Mouse (Mus musculus) kidney, postnatal 4 days (tissue): Measurements from ENCODE around the gene Eif2s1.
"Not testable (repeated sequence)": the region's sequence is repeated elsewhere in the genome, so short reads cannot be mapped to it uniquely, and the experiment has no call there.

Experiments used
- DNase-seq, 2 experiments: peaks; one replicate each; pipeline ENCODE4 v3.0.0; 2021; ENCODE audit warnings: mixed read lengths in 2 of 2

The Eif2s1 gene

DNA sequence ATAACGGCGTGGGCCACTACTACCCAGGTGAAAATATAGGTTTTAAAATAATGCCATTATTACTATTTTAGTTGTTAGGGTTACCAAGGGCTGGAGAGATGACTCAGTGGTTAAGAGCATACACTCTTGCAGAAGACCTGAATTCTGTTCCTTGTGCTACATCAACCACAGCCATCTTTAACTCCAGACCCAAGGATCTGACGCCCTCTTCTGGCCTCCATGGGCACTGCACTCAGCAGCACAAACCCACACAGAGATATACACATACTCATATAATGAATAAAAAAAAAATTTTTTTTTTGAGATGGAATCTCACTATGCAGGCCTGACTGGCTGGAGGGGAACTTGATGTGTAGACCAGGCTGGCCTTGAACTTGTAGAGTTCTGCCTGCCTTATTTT is 54.7 kb downstream of the Eif2s1 start:
- DNase-seq: no peak

DNA sequence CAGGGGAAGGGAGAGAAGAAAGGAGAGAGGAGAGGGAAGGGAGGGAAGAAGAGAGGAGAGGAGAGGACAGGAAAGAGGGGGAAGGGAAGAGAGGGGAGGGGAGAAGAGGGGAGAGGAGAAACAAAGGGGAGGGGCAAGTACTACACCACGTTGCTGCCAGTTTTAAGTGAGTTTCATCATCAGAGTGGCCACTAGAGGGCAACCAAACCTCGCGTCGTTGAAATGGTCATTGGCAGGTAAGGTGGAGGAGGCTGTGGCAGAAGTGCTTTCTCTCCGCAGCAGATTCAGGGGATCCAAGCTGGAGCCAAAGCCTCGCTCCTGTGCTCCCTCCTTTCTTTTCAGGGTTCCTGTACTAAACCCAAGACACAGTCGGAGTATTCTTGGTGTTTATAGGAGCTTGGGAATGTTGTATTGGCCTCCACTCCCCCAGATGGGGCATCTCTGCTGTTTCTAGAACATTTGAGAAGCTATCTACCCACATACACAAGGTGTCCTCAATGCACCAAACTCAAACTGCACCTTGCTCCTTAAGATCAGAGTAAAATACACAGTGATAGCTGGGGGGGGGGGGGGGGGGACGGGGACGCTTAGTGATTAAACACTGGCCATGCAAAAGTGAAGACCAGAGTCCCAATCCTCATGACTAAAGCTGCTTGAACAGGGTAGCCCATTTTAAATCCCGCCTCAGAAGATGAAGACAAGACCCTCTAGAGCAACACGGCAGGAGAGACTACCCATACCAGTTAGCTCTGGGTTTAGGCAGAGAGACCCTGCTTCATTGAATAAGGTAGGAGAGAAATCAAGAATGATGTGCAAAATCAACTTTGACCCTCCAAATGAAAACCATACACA is 56.8 kb downstream of the Eif2s1 start:
- DNase-seq: peak; percentile 80 to 86

DNA sequence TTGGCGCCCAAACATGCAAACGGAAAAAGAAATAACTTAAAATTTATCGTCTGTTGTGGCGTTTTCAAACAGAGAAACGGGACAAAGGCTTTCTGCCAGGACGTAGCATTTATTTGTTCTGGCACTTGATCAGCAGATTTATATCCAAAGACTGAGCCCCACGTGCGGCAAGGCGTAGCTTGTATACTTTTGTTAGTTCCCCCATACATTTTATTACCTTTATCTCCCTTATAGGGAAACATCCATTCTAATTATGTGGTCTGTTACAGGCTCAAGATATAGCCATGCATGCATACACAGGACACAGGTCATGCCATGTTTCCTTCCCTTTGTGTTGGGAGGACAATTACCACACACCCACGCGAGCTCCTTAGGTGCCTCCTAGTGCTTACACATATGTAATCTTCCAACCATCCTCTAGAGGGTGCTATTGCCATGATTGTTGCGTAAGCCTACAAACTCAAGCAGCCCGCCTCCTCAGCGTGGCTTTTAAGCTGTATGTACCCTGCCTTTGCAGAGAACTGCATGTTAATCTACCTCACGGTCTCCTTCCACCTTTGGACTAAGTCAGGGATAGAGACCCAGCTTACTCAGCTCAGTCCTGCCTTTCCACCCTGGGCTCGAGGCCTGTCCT is 57.6 kb downstream of the Eif2s1 start:
- peak; percentile 54 to 76 for DNase-seq

DNA sequence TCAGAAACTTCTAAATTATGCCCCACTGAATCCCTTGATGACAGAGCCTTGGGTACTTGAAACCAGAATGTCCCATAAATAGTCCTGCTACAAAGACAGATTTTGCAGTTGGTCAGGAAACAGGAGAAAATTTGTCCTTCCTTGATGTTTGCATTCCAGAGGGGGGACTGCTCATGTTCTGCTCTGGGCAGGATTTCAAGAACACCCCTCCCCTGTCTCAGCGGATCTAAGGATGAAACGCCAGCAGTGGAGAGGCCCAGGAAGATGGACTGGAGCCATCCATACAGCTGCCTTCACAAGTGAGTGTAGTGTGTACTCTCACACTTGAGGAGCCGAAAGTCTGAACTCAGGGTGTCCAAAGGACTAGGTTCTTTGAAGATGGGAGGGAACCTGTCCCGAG is 59.8 kb downstream of the Eif2s1 start:
- no peak for DNase-seq

DNA sequence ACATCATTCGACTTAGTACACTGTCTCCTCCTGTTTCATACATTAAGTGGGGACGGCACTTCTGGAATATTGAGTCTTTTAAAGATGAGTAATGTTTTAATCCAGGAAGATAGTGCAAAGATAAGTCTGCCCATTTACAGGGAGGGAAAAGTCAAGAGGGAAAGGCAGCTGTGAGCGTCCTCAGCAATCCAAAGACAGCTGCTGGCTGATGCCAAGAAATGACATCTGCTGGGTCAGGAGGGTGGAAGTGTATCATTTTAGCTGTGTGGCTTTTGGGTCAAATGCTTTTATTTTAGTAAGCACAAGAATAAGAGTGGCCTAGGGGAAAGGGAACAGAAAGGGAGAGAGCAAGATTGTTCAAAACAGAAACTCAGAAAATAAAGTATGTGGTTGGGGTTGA is 60.4 kb downstream of the Eif2s1 start:
- no peak for DNase-seq

DNA sequence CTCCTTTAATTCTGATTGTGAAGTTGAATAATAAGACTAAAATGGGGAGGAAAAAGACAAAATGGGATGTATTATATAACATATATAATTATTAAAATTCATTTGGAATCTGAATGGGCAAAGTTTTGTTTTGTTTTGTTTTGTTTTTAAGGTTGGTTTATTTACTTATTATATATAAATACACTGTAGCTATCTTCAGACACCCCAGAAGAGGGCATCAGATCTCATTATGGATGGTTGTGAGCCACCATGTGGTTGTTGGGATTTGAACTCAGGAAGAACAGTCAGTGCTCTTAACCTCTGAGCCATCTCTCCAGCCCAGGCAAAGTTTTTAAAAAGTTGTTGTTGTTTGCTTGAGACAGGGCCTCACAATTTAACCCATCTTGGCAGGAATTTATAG is 61.4 kb downstream of the Eif2s1 start:
- not testable (repeated sequence) for DNase-seq

DNA sequence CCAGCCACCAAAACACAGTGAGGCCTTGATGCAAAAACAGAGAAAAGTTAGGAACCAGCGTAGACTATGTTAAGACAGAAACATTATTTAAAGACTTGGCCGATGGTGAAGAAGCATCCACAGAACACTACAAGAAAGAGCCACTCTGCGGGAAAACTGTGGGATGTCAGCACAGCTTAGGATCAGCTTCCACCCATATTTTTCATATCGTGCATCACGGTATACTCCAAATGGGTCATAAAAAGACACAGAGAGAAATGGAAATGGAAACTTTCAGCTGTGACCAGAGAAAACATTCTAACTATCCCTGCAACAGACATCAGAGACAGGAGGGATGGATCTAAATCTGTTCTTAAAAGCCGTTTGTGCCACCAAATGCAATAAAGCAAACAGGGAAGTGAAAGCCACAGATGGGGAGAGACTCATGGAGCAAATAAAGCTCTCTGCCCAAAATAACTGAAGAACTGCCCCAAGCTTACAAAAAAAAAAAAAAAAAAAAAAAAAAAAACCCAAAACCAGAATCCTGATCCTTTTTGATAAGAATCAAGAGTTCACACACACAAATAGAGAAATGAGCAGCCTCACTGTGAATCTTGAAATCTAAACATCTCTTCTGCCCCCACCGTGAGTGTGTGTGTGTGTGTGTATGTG is 62.0 kb downstream of the Eif2s1 start:
- DNase-seq: no peak

DNA sequence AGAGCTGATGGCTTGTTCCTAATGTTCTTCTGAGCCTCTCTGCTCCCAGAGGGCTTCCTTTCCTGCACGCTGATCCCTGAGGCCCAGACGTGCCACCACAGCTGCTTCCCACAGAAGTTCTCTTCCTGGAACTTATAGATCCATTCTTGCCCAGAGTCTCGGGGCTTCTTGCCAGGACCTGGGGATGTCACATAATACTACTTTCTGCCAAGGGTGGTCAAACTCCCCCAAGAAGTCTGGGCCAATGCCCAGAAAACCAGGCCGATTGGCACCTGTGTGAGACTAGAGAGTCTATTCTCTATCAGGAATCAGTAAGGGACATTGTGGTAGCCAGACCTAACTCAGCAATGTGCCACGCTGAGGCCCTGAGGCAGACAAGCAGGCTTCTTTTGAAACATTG is 65.7 kb downstream of the Eif2s1 start:
- no peak for DNase-seq

DNA sequence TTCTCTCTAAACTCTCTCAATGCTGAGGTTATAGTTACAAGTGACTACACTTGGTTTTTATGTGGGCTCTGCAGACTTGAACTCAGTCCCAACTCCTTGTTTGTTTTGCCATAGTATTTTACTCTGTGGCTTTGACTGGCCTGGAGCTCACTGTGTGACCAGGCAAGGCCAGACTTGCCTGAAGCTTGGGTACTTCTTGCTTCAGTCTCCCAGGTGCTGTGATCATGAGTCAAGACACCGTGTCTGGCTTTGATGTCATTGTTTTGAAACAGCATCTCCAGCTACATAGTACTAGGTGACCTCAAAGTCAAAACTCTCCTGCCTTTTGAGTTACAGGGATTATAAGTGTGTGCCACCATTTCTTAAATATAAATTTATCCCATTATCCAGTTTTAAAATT is 68.3 kb downstream of the Eif2s1 start:
- no peak for DNase-seq

DNA sequence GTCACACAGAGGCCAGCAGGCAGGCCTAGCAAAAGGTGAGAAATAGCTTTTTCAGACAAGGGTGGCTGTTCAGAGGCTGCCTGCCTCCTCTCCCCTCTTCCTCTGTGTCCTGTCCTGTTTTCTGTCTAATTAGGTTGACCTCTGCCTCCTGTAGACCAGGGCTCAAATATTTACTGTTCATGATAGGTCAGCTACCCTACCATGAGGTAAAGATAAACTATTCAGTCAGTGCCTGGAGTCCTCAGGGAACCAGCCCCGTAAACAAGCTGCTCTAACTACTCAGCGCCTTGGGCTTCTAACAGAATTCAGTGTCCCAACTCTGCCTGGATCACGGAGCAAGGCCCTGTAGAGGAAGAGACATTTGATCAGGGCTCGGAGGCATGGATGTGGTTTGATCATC is 74.9 kb downstream of the Eif2s1 start:
- DNase-seq: no peak
